Mouse (Mus musculus) forebrain, embryonic 11.5 days (tissue): ENCODE results near the gene Dock3. TPM values are rescaled to one million over a fixed set of nuclear protein-coding genes. Genes with fewer than 3 reads are reported as not detected.

Experiments used
- ATAC-seq: fragments of 200-750 bp; cut with Nextera tagmentation; replicated peaks from 2 replicates; pipeline ENCODE4 v1.8.0; 2017; ENCODE audit warnings: moderate TSS enrichment; ENCODE audit not compliant: low FRiP score
- DNase-seq: peaks from one replicate; pipeline ENCODE4 v3.0.0-alpha.2; 2017; ENCODE audit warnings: low spot score
- H3K27ac ChIP-seq: fragments of 300-500 bp; sonication (generic); 2 replicates; pipeline ENCODE4 v1.5.1; 2014; ENCODE audit warnings: low read depth, low read length
- H3K27me3 ChIP-seq: fragments of 300-500 bp; sonication (generic); 2 replicates; pipeline ENCODE4 v1.6.1; 2014; ENCODE audit warnings: mild to moderate bottlenecking, low read length, mixed read lengths; ENCODE audit not compliant: control insufficient read depth, insufficient read depth
- H3K36me3 ChIP-seq: fragments of 300-500 bp; sonication (generic); 2 replicates; pipeline ENCODE4 v1.6.1; 2014; ENCODE audit warnings: mild to moderate bottlenecking, low read length, moderate library complexity, mixed read lengths; ENCODE audit not compliant: control insufficient read depth, insufficient read depth
- H3K4me1 ChIP-seq: fragments of 300-500 bp; sonication (generic); replicated peaks from 2 replicates; pipeline ENCODE4 v1.6.1; 2014; ENCODE audit warnings: low read length, mixed read lengths; ENCODE audit not compliant: control insufficient read depth, insufficient read depth
- H3K4me2 ChIP-seq: fragments of 300-500 bp; sonication (generic); 2 replicates; pipeline ENCODE4 v1.6.1; 2014; ENCODE audit warnings: low read depth, mild to moderate bottlenecking, low read length, moderate library complexity, mixed read lengths; ENCODE audit not compliant: severe bottlenecking
- H3K4me3 ChIP-seq: fragments of 300-500 bp; sonication (generic); 2 replicates; pipeline ENCODE4 v1.5.1; 2014; ENCODE audit warnings: low read depth, low read length
- H3K9ac ChIP-seq: fragments of 300-500 bp; sonication (generic); 2 replicates; pipeline ENCODE4 v1.6.1; 2014; ENCODE audit warnings: low read length
- H3K9me3 ChIP-seq: fragments of 300-500 bp; sonication (generic); 2 replicates; pipeline ENCODE4 v1.6.1; 2016; ENCODE audit warnings: low read length, mixed read lengths; ENCODE audit not compliant: control insufficient read depth
- WGBS: fragments of 180-500 bp; shearing (Covaris S2); extraction: QIAGEN DNeasy Blood & Tissue Kit; methylation state at CpG from one replicate; pipeline ENCODE4 v1.1.7; 2014; 5-methylcytosine and 5-hydroxymethylcytosine counted together
- polyA plus RNA-seq: library from polyadenylated mRNA; unstranded; fragments of >200 nt; fragmentation: Nextera tagmentation; extraction: Ambion mirVana; gene quantifications from 2 replicates; pipeline ENCODE4 v1.2.1, GENCODE M21; 2014

The Dock3 gene
- polyA plus RNA-seq, 1 experiment from 2014 or later: 12.1 TPM

DNA sequence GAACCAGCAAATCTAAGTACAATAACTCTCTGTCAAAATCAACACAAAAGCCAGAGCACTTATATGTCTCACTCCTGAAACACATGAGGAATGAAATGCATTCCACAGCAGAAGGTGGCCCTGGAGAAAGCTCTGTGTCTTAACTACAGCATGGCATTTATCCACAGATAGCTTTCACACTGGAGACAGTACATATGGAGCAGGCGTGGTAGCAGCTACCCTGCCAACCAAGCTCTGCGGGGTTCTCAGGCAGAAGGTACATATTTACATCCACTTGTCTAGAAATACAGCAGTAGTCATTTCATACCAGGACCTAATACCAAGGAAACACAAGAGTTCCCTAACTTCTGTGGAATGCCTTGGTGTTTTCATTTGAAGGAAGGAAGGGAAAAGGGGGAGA is 144.2 kb downstream of the Dock3 start:
- Histone ChIP-seq H3K27ac (no peak overlapping the region), H3K4me1 (no peaks in the 10 kb centered on the region), H3K27me3 (no peaks in the 10 kb centered on the region), H3K9me3 (no peaks in the 10 kb centered on the region), H3K9ac (no peak overlapping the region), H3K4me3 (no peak overlapping the region), H3K36me3 (no peaks in the 10 kb centered on the region), H3K4me2 (no peak overlapping the region)
- ATAC-seq (no peak), DNase-seq (no peak)
- WGBS: 80% methylated on average over 2 of the region's 2 CpGs

DNA sequence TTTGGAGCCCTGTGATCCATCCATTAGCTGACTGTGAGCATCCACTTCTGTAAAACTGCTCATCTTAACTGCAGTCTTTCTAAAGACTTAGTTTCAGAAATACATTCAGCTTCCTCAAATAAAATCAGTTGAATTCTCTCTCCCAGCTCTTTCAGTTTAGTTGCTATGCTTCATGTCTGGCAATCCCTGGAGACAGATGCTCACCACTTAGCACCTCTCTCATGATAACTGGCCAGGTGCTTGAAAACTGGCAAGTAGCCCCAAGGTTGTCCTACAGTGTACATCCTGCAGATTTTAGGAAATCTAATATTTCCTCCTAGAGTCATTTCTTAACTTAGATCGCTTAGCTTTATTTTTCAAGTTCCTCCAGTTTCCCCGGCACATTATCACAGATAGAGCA is 193.8 kb downstream of the Dock3 start:
- H3K4me3 ChIP-seq: no peak overlapping the region
- no peak overlapping the region for H3K4me2 ChIP-seq
- no peaks in the 10 kb centered on the region for H3K4me1 ChIP-seq
- no peak overlapping the region for H3K9ac ChIP-seq
- DNase-seq (no peak), ATAC-seq (no peak)
- no peak overlapping the region for H3K27ac ChIP-seq
- H3K27me3 ChIP-seq: no peaks in the 10 kb centered on the region
- H3K36me3 ChIP-seq: no peaks in the 10 kb centered on the region
- 84% methylated on average over 2 of the region's 2 CpGs for WGBS
- no peaks in the 10 kb centered on the region for H3K9me3 ChIP-seq

DNA sequence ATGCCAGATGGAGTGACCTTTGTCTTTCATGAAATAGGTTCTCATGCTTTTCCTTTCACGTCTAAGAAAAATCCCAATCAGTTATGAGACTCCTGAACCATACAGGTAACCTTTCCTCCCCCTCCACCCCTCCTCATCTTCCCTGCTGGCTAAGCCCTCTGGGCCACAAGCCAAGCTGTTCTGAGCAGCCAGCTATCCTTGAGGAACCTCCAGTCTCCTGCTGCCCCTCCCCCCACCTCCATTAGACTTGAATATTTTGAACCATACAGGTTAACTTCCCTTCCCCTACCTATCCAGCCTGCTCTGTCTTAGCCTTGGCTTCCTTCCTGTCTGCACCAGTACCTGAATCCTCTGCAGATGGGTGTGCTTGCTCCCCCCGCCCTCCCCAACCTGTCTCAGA is 204.1 kb downstream of the Dock3 start:
- Histone ChIP-seq H3K4me3 (no peak overlapping the region), H3K27ac (no peak overlapping the region), H3K9me3 (no peaks in the 10 kb centered on the region), H3K9ac (no peak overlapping the region), H3K27me3 (no peaks in the 10 kb centered on the region), H3K36me3 (no peaks in the 10 kb centered on the region), H3K4me2 (no peak overlapping the region), H3K4me1 (no peaks in the 10 kb centered on the region)
- 80% methylated on average over 2 of the region's 2 CpGs for WGBS
- ATAC-seq: no peak
- no peak for DNase-seq

GRCm38 (mm10) chr9:107009841-107010240 is 221.9 kb downstream of the Dock3 start:
- no peaks in the 10 kb centered on the region for H3K27me3 ChIP-seq
- 82% methylated on average over 4 of the region's 4 CpGs for WGBS

DNA sequence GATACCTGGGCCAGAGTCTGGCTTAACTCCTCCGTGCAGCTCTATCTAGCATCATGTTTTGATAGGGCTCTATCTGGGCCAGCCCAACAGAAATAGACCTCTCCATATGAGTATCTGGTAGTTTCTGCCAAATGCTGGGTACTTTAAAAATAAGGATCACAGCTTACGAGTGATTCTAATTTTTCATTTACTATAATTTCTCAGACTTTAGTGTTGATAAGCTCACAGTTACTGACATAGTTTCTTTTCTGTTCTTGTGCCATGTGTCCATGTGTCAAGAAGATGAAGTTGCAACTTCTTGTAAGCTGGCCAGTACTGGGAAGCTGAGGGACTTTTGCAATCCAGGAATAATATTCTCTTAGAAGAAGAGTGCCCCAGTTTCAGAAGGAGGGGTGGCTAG is 228.5 kb downstream of the Dock3 start:
- Histone ChIP-seq H3K4me1 (no peaks in the 10 kb centered on the region), H3K9me3 (no peaks in the 10 kb centered on the region), H3K4me3 (no peak overlapping the region), H3K9ac (no peak overlapping the region), H3K27ac (no peak overlapping the region), H3K27me3 (no peaks in the 10 kb centered on the region), H3K4me2 (no peak overlapping the region), H3K36me3 (no peaks in the 10 kb centered on the region)
- ATAC-seq: no peak
- DNase-seq: no peak
- WGBS: 91% methylated on average over 2 of the region's 2 CpGs

More at GRCm38 (mm10) chr9:107009841-107010240, 221.9 kb downstream of the Dock3 start:
- ATAC-seq (no peak), DNase-seq (no peak)
- no peaks in the 10 kb centered on the region for H3K36me3 ChIP-seq
- H3K4me2 ChIP-seq: no peak overlapping the region
- no peaks in the 10 kb centered on the region for H3K4me1 ChIP-seq
- H3K4me3 ChIP-seq: no peak overlapping the region
- no peak overlapping the region for H3K27ac ChIP-seq
- H3K9me3 ChIP-seq: no peaks in the 10 kb centered on the region
- no peak overlapping the region for H3K9ac ChIP-seq

GRCm38 (mm10) chr9:106970742-106971141 is 261.0 kb downstream of the Dock3 start:
- Histone ChIP-seq H3K27me3 (no peaks in the 10 kb centered on the region), H3K27ac (no peak overlapping the region), H3K4me3 (no peak overlapping the region), H3K36me3 (no peaks in the 10 kb centered on the region), H3K9ac (no peak overlapping the region), H3K4me1 (no peaks in the 10 kb centered on the region), H3K9me3 (no peaks in the 10 kb centered on the region), H3K4me2 (no peak overlapping the region)
- ATAC-seq (no peak), DNase-seq (no peak)
- WGBS: 75% methylated on average over 3 of the region's 3 CpGs

- no peak overlapping the region for H3K4me2 ChIP-seq
- H3K27ac ChIP-seq: no peak overlapping the region
- no peaks in the 10 kb centered on the region for H3K36me3 ChIP-seq
- no peak overlapping the region for H3K4me3 ChIP-seq
- H3K9ac ChIP-seq: no peak overlapping the region
- H3K4me1 ChIP-seq: no peaks in the 10 kb centered on the region
- H3K9me3 ChIP-seq: no peaks in the 10 kb centered on the region
- 95% methylated on average over 1 of the region's 1 CpGs for WGBS
- no peak for ATAC-seq
- no peak for DNase-seq
- H3K27me3 ChIP-seq: no peaks in the 10 kb centered on the region
Observed at GRCm38 (mm10) chr9:106958452-106958851, 273.3 kb downstream of the Dock3 start.

DNA sequence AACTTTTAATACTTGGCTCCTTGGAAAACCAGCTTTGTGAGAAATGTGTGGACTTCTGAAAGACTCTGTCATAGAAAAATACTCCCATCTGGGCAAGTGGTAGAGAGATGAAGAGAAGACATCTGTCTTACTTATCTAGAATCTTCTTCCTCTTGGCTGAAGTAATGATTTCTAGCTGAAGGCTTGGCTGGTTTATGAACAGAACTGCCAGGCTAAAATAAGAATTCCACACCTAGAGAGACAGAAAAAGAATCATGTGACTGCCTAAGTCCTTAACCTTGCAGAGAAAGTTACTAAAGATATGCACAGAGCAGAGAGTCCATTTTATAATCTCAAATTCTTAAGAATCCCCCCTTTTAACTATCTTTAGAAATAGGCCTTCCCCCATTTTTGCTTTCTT is 276.2 kb downstream of the Dock3 start:
- Histone ChIP-seq H3K36me3 (no peaks in the 10 kb centered on the region), H3K9me3 (no peaks in the 10 kb centered on the region), H3K4me1 (no peaks in the 10 kb centered on the region), H3K4me3 (no peak overlapping the region), H3K27me3 (no peaks in the 10 kb centered on the region), H3K4me2 (no peak overlapping the region), H3K27ac (no peak overlapping the region), H3K9ac (no peak overlapping the region)
- DNase-seq (no peak), ATAC-seq (no peak)

GRCm38 (mm10) chr9:106934998-106935397 is 296.7 kb downstream of the Dock3 start:
- no peak overlapping the region for H3K9ac ChIP-seq
- no peak overlapping the region for H3K27ac ChIP-seq
- H3K4me1 ChIP-seq: no peaks in the 10 kb centered on the region
- no peak overlapping the region for H3K4me3 ChIP-seq
- no peaks in the 10 kb centered on the region for H3K27me3 ChIP-seq
- H3K9me3 ChIP-seq: no peaks in the 10 kb centered on the region
- WGBS: 94% methylated on average over 1 of the region's 1 CpGs
- no peaks in the 10 kb centered on the region for H3K36me3 ChIP-seq
- DNase-seq: no peak
- no peak overlapping the region for H3K4me2 ChIP-seq
- ATAC-seq: no peak
